Mouse (Mus musculus) liver, postnatal 0 days (tissue): Measurements from ENCODE around the gene Mrpl55. TPM values are rescaled to one million over a fixed set of nuclear protein-coding genes. Genes with fewer than 3 reads are reported as not detected.
A peak's percentile ranks its signal among the peaks of the same experiment; 100 is the strongest.

ENCODE experiments used
- ATAC-seq: fragments of 200-750 bp; cut with Nextera tagmentation; 2 replicates; pipeline ENCODE4 v1.8.0; 2017; ENCODE audit warnings: mild to moderate bottlenecking, moderate library complexity
- DNase-seq: peaks from one replicate; pipeline ENCODE4 v3.0.0-alpha.2; 2016
- H3K27ac ChIP-seq: fragments of 300-500 bp; sonication (generic); 2 replicates; pipeline ENCODE4 v1.5.1; 2014; ENCODE audit warnings: antibody characterized with exemption, moderate library complexity, mild to moderate bottlenecking, low read depth
- H3K27me3 ChIP-seq: fragments of 300-500 bp; sonication (generic); 2 replicates; pipeline ENCODE4 v1.6.1; 2014; ENCODE audit warnings: low read length, control low read depth, mixed read lengths; ENCODE audit not compliant: insufficient read depth
- H3K36me3 ChIP-seq: fragments of 300-500 bp; sonication (generic); replicated peaks from 2 replicates; pipeline ENCODE4 v1.6.1; 2014; ENCODE audit warnings: mild to moderate bottlenecking, control low read depth, low read length, moderate library complexity, mixed read lengths; ENCODE audit not compliant: insufficient read depth
- H3K4me1 ChIP-seq: fragments of 300-500 bp; sonication (generic); 2 replicates; pipeline ENCODE4 v1.6.1; 2014; ENCODE audit warnings: antibody characterized with exemption, mild to moderate bottlenecking, control low read depth; ENCODE audit not compliant: insufficient read depth
- H3K4me2 ChIP-seq: fragments of 300-500 bp; sonication (generic); 2 replicates; pipeline ENCODE4 v1.6.1; 2014; ENCODE audit warnings: low read depth, mild to moderate bottlenecking, low read length, moderate library complexity, mixed read lengths
- H3K4me3 ChIP-seq: fragments of 300-500 bp; sonication (generic); 2 replicates; pipeline ENCODE4 v1.5.1; 2014; ENCODE audit warnings: low read depth, low read length
- H3K9ac ChIP-seq: fragments of 300-500 bp; sonication (generic); replicated peaks from 2 replicates; pipeline ENCODE4 v1.6.1; 2014; ENCODE audit warnings: mild to moderate bottlenecking, moderate library complexity
- H3K9me3 ChIP-seq: fragments of 300-500 bp; sonication (generic); 2 replicates; pipeline ENCODE4 v1.6.1; 2016; ENCODE audit warnings: mild to moderate bottlenecking, control low read depth, low read length, mixed read lengths
- CTCF ChIP-seq: sonication (generic); IDR thresholded peaks from 2 replicates; pipeline ENCODE4 v1.5.1; 2016; ENCODE audit warnings: antibody characterized with exemption, low read depth
- EP300 ChIP-seq: IDR thresholded peaks from 2 replicates; pipeline ENCODE4 v1.6.1; 2016; ENCODE audit warnings: antibody characterized with exemption, low read depth, mild to moderate bottlenecking
- WGBS: fragments of 180-500 bp; shearing (Covaris S2); extraction: QIAGEN DNeasy Blood & Tissue Kit; methylation state at CpG from one replicate; pipeline ENCODE4 v1.1.7; 2014; ENCODE audit not compliant: insufficient replicate concordance; 5-methylcytosine and 5-hydroxymethylcytosine counted together
- polyA plus RNA-seq: library from polyadenylated mRNA; unstranded; fragments of >200 nt; fragmentation: Nextera tagmentation; extraction: Ambion mirVana; gene quantifications from 2 replicates; pipeline ENCODE4 v1.2.1, GENCODE M21; 2015

Mrpl55 gene
- polyA plus RNA-seq, 1 experiment from 2014 or later: 65.2 TPM

- DNase-seq: peak; percentile 97
- peak; percentile 94 for ATAC-seq
- H3K9me3 ChIP-seq: no peaks in the 10 kb centered on the region
- H3K27me3 ChIP-seq: no peaks in the 10 kb centered on the region
- H3K4me2 ChIP-seq: peak within 1 kb of the TSS; percentile 87
- no peaks in the 10 kb centered on the region for H3K36me3 ChIP-seq
- TF ChIP-seq CTCF (no peak), EP300 (no peak)
- peak within 1 kb of the TSS; percentile 100 for H3K9ac ChIP-seq
- peak within 1 kb of the TSS; percentile 98 for H3K27ac ChIP-seq
- WGBS: 5% methylated on average over 54 of the region's 59 CpGs
- H3K4me3 ChIP-seq: peak within 1 kb of the TSS; percentile 100
- peaks cover 44% of the 10 kb centered on the region for H3K4me1 ChIP-seq
Measured at GRCm38 (mm10) chr11:59228122-59228953, 26.1 kb downstream of the Mrpl55 start, which contains the start of gene Arf1. TSS of gene Arf1 (minus strand) at chr11:59228270.

GRCm38 (mm10) chr11:59230144-59230760 is 28.0 kb downstream of the Mrpl55 start:
- no peak overlapping the region for H3K4me2 ChIP-seq
- H3K9me3 ChIP-seq: no peaks in the 10 kb centered on the region
- no peak overlapping the region for H3K4me3 ChIP-seq
- 9% methylated on average over 7 of the region's 7 CpGs for WGBS
- H3K9ac ChIP-seq: no peak overlapping the region
- ATAC-seq (no peak), DNase-seq (peak; percentile 82)
- H3K27ac ChIP-seq: no peak overlapping the region
- TF ChIP-seq EP300 (no peak), CTCF (peak; percentile 87)
- H3K36me3 ChIP-seq: no peaks in the 10 kb centered on the region
- H3K27me3 ChIP-seq: 0 out of 2 replicates have a peak, but pooled peaks cover 2% of the 10 kb centered on the region
- H3K4me1 ChIP-seq: peaks cover 26% of the 10 kb centered on the region

DNA sequence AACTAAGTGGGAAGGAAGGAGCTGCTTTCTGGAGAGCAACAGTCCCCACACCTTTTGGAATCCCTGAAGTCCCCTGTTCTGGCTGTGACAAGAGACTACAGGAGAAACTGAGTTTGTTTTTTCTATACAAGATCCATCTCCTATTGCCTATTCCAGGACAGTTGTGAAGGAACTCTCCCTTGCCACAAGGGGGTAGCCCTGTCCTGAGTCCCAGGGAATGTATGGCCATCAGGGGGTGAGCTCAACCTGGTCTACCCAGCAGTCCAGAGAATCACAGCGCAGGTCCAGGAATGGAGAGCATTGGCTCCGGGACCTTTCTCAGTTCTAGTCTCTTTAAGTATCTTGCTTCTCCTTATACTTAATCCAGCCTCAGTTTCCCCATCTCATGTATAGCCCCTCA is 30.5 kb downstream of the Mrpl55 start:
- Histone ChIP-seq H3K4me2 (no peak overlapping the region), H3K9me3 (no peaks in the 10 kb centered on the region), H3K9ac (no peak overlapping the region), H3K27ac (no peak overlapping the region), H3K36me3 (no peaks in the 10 kb centered on the region), H3K27me3 (0 out of 2 replicates have a peak, but pooled peaks cover 2% of the 10 kb centered on the region), H3K4me1 (peaks cover 11% of the 10 kb centered on the region), H3K4me3 (no peak overlapping the region)
- 53% methylated on average over 2 of the region's 2 CpGs for whole genome bisulfite sequencing
- no peak for TF ChIP-seq EP300
- TF ChIP-seq CTCF: peak; percentile 49
- DNase-seq (no peak), ATAC-seq (no peak)

DNA sequence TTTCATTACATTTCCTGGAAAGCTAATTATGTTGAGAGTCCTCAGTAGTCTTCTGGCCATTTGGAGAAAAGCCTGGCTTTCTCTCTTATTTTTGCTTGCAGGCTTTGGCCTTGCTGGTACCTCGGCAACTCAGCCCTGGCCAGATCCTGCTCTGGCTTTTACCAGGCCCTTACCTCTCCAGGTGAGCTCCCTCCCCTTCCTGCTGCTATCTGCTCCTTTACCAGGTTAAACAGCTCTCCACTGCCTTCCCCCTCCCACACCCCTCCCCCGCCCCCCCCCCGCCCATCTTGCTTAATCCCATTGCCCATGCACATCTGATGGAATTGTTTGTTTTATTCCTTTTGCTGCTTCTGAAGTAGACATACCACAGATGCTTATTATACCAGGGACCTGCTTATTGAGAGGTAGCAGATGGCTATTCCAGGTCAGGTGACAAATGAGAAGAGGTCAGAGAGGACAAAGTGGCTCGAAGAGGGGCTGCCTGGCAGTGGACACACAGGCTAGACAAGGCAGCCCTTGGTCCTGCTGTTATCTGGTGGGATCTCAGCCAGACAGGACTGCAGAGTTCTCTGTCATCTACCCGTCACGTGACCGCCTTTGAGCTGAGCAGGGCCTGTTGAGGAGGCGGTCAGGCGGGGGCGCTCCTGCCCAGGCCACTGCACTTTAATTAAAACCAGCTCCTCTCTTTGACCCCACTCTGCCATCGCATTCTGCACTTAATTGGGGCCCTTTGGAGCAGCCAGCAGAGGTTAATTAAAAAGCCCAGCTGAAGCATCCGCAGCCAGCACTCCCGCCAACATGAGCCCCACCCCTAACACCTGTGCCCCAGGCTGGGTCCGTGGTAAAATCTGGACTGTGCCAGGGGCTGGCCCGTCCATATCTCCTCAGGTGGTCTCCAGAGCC is 36.5 kb downstream of the Mrpl55 start:
- DNase-seq: peak; percentile 77
- Histone ChIP-seq H3K27me3 (0 out of 2 replicates have a peak, but pooled peaks cover 6% of the 10 kb centered on the region), H3K36me3 (no peaks in the 10 kb centered on the region), H3K9ac (no peak overlapping the region), H3K4me2 (no peak overlapping the region), H3K4me3 (no peak overlapping the region), H3K4me1 (no peaks in the 10 kb centered on the region), H3K27ac (no peak overlapping the region), H3K9me3 (no peaks in the 10 kb centered on the region)
- ATAC-seq: peak; percentile 87
- TF ChIP-seq CTCF: peak; percentile 79
- TF ChIP-seq EP300: no peak
- 8% methylated on average over 14 of the region's 15 CpGs for WGBS

GRCm38 (mm10) chr11:59239428-59239785 is 37.1 kb downstream of the Mrpl55 start:
- Histone ChIP-seq H3K9me3 (no peaks in the 10 kb centered on the region), H3K27me3 (0 out of 2 replicates have a peak, but pooled peaks cover 6% of the 10 kb centered on the region), H3K27ac (no peak overlapping the region), H3K9ac (no peak overlapping the region), H3K36me3 (no peaks in the 10 kb centered on the region), H3K4me1 (no peaks in the 10 kb centered on the region), H3K4me2 (no peak overlapping the region), H3K4me3 (no peak overlapping the region)
- no peak for DNase-seq
- no peak for ATAC-seq
- TF ChIP-seq CTCF (no peak), EP300 (no peak)
- 59% methylated on average over 4 of the region's 4 CpGs for WGBS

- no peaks in the 10 kb centered on the region for H3K4me1 ChIP-seq
- H3K36me3 ChIP-seq: no peaks in the 10 kb centered on the region
- H3K4me2 ChIP-seq: no peak overlapping the region
- H3K27me3 ChIP-seq: peaks cover 5% of the 10 kb centered on the region; the same call in 1 of the 2 replicates
- ATAC-seq (no peak), DNase-seq (no peak)
- H3K9ac ChIP-seq: no peak overlapping the region
- no peak overlapping the region for H3K27ac ChIP-seq
- TF ChIP-seq EP300: no peak
- no peak for TF ChIP-seq CTCF
- H3K4me3 ChIP-seq: no peak overlapping the region
- WGBS: 78% methylated on average over 4 of the region's 4 CpGs
- H3K9me3 ChIP-seq: no peaks in the 10 kb centered on the region
Measured at GRCm38 (mm10) chr11:59239796-59240195, 37.5 kb downstream of the Mrpl55 start.
